Mouse (Mus musculus): ENCODE results near the gene Dscam. TPM values are rescaled to one million over a fixed set of nuclear protein-coding genes. Genes with fewer than 3 reads are reported as not detected.

Dscam gene
- polyA plus RNA-seq, 1 experiment from 2014 or later, result 0.13 TPM

GRCm38 (mm10) chr16:96970412-96970811, 200.1 kb downstream of the Dscam start:
- Histone ChIP-seq H3K27me3 (no peaks in the 10 kb centered on the region), H3K36me3 (no peaks in the 10 kb centered on the region), H3K9me3 (no peaks in the 10 kb centered on the region), H3K4me3 (no peak overlapping the region), H3K27ac (no peak overlapping the region), H3K4me1 (no peaks in the 10 kb centered on the region), H3K9ac (no peak overlapping the region), H3K4me2 (replicated peaks) (no peak overlapping the region)
- ATAC-seq (ENCODE audit: low FRiP score, low read depth), result no peak
- 88% methylated on average over 2 of the region's 2 CpGs for WGBS

- Histone ChIP-seq H3K4me1 (no peaks in the 10 kb centered on the region), H3K27ac (no peak overlapping the region), H3K36me3 (no peaks in the 10 kb centered on the region), H3K4me3 (no peak overlapping the region), H3K4me2 (replicated peaks) (no peak overlapping the region), H3K9me3 (no peaks in the 10 kb centered on the region), H3K9ac (no peak overlapping the region), H3K27me3 (no peaks in the 10 kb centered on the region)
- 83% methylated on average over 2 of the region's 2 CpGs for WGBS
- ATAC-seq (ENCODE audit: low FRiP score, low read depth), result no peak
Measured at GRCm38 (mm10) chr16:96969643-96970042, 200.9 kb downstream of the Dscam start.

- Histone ChIP-seq H3K36me3 (no peaks in the 10 kb centered on the region), H3K9ac (no peak overlapping the region), H3K4me3 (no peak overlapping the region), H3K27ac (no peak overlapping the region), H3K9me3 (no peaks in the 10 kb centered on the region), H3K4me2 (replicated peaks) (no peak overlapping the region), H3K27me3 (no peaks in the 10 kb centered on the region), H3K4me1 (no peaks in the 10 kb centered on the region)
- 71% methylated on average over 2 of the region's 2 CpGs for WGBS
- ATAC-seq (ENCODE audit: low FRiP score, low read depth), result no peak
Measured at GRCm38 (mm10) chr16:96968885-96969480, 201.6 kb downstream of the Dscam start.

GRCm38 (mm10) chr16:96959695-96960094, 210.9 kb downstream of the Dscam start:
- Histone ChIP-seq H3K9me3 (no peaks in the 10 kb centered on the region), H3K9ac (no peak overlapping the region), H3K36me3 (no peaks in the 10 kb centered on the region), H3K27me3 (no peaks in the 10 kb centered on the region), H3K4me3 (no peak overlapping the region), H3K27ac (no peak overlapping the region), H3K4me2 (replicated peaks) (no peak overlapping the region), H3K4me1 (no peaks in the 10 kb centered on the region)
- no peak for ATAC-seq (ENCODE audit: low FRiP score, low read depth)
- WGBS, result 73% methylated on average over 3 of the region's 3 CpGs

- Histone ChIP-seq H3K27me3 (no peaks in the 10 kb centered on the region), H3K4me3 (no peak overlapping the region), H3K4me1 (peaks cover 5% of the 10 kb centered on the region; the same call in 1 of the 2 replicates), H3K4me2 (replicated peaks) (no peak overlapping the region), H3K36me3 (no peaks in the 10 kb centered on the region), H3K9me3 (no peaks in the 10 kb centered on the region), H3K27ac (no peak overlapping the region), H3K9ac (no peak overlapping the region)
- ATAC-seq (ENCODE audit: low FRiP score, low read depth), result no peak
- 35% methylated on average over 11 of the region's 11 CpGs for WGBS
Measured at GRCm38 (mm10) chr16:96945468-96946302, 224.9 kb downstream of the Dscam start.

GRCm38 (mm10) chr16:96943648-96944047, 226.9 kb downstream of the Dscam start:
- 87% methylated on average over 2 of the region's 2 CpGs for WGBS
- Histone ChIP-seq H3K9ac (no peak overlapping the region), H3K36me3 (no peaks in the 10 kb centered on the region), H3K4me1 (peaks cover 5% of the 10 kb centered on the region; the same call in 1 of the 2 replicates), H3K9me3 (no peaks in the 10 kb centered on the region), H3K4me3 (no peak overlapping the region), H3K4me2 (replicated peaks) (no peak overlapping the region), H3K27me3 (no peaks in the 10 kb centered on the region), H3K27ac (no peak overlapping the region)
- ATAC-seq (ENCODE audit: low FRiP score, low read depth), result no peak

GRCm38 (mm10) chr16:96934795-96935194, 235.8 kb downstream of the Dscam start:
- H3K4me1 ChIP-seq, result no peaks in the 10 kb centered on the region
- H3K36me3 ChIP-seq, result no peaks in the 10 kb centered on the region
- H3K9ac ChIP-seq, result no peak overlapping the region
- H3K4me3 ChIP-seq, result no peak overlapping the region
- H3K27ac ChIP-seq, result no peak overlapping the region
- 90% methylated on average over 2 of the region's 2 CpGs for WGBS
- H3K9me3 ChIP-seq, result no peaks in the 10 kb centered on the region
- no peaks in the 10 kb centered on the region for H3K27me3 ChIP-seq
- H3K4me2 ChIP-seq (replicated peaks), result no peak overlapping the region
- ATAC-seq (ENCODE audit: low FRiP score, low read depth), result no peak

GRCm38 (mm10) chr16:96932211-96932610, 238.3 kb downstream of the Dscam start:
- Histone ChIP-seq H3K4me2 (replicated peaks) (no peak overlapping the region), H3K4me3 (no peak overlapping the region), H3K9me3 (no peaks in the 10 kb centered on the region), H3K4me1 (no peaks in the 10 kb centered on the region), H3K9ac (no peak overlapping the region), H3K27ac (no peak overlapping the region), H3K36me3 (no peaks in the 10 kb centered on the region), H3K27me3 (no peaks in the 10 kb centered on the region)
- 91% methylated on average over 6 of the region's 6 CpGs for WGBS
- no peak for ATAC-seq (ENCODE audit: low FRiP score, low read depth)

- no peaks in the 10 kb centered on the region for H3K4me1 ChIP-seq
- WGBS, result 75% methylated on average over 2 of the region's 2 CpGs
- no peak overlapping the region for H3K27ac ChIP-seq
- no peaks in the 10 kb centered on the region for H3K27me3 ChIP-seq
- H3K9me3 ChIP-seq, result no peaks in the 10 kb centered on the region
- no peak overlapping the region for H3K4me3 ChIP-seq
- no peak overlapping the region for H3K9ac ChIP-seq
- H3K4me2 ChIP-seq (replicated peaks), result no peak overlapping the region
- no peaks in the 10 kb centered on the region for H3K36me3 ChIP-seq
- no peak for ATAC-seq (ENCODE audit: low FRiP score, low read depth)
Measured at GRCm38 (mm10) chr16:96931771-96932170, 238.8 kb downstream of the Dscam start.

GRCm38 (mm10) chr16:96928011-96928410, 242.5 kb downstream of the Dscam start:
- Histone ChIP-seq H3K4me3 (no peak overlapping the region), H3K9ac (no peak overlapping the region), H3K27me3 (no peaks in the 10 kb centered on the region), H3K27ac (no peak overlapping the region), H3K4me1 (no peaks in the 10 kb centered on the region), H3K36me3 (no peaks in the 10 kb centered on the region), H3K9me3 (no peaks in the 10 kb centered on the region), H3K4me2 (replicated peaks) (no peak overlapping the region)
- 85% methylated on average over 1 of the region's 1 CpGs for WGBS
- no peak for ATAC-seq (ENCODE audit: low FRiP score, low read depth)

GRCm38 (mm10) chr16:96927408-96927807, 243.1 kb downstream of the Dscam start:
- Histone ChIP-seq H3K9ac (no peak overlapping the region), H3K27me3 (no peaks in the 10 kb centered on the region), H3K27ac (no peak overlapping the region), H3K4me2 (replicated peaks) (no peak overlapping the region), H3K4me3 (no peak overlapping the region), H3K9me3 (no peaks in the 10 kb centered on the region), H3K4me1 (no peaks in the 10 kb centered on the region), H3K36me3 (no peaks in the 10 kb centered on the region)
- ATAC-seq (ENCODE audit: low FRiP score, low read depth), result no peak

- H3K4me2 ChIP-seq (replicated peaks), result no peak overlapping the region
- H3K27ac ChIP-seq, result no peak overlapping the region
- no peaks in the 10 kb centered on the region for H3K4me1 ChIP-seq
- ATAC-seq (ENCODE audit: low FRiP score, low read depth), result no peak; the same call in 1 of the 2 replicates
- no peaks in the 10 kb centered on the region for H3K27me3 ChIP-seq
- H3K9me3 ChIP-seq, result no peaks in the 10 kb centered on the region
- H3K4me3 ChIP-seq, result no peak overlapping the region
- H3K36me3 ChIP-seq, result no peaks in the 10 kb centered on the region
- H3K9ac ChIP-seq, result no peak overlapping the region
- 64% methylated on average over 3 of the region's 3 CpGs for WGBS
Measured at GRCm38 (mm10) chr16:96926977-96927376, 243.6 kb downstream of the Dscam start.
